Mouse (Mus musculus): ENCODE results near the gene Hs1bp3.

Gene Hs1bp3

DNA sequence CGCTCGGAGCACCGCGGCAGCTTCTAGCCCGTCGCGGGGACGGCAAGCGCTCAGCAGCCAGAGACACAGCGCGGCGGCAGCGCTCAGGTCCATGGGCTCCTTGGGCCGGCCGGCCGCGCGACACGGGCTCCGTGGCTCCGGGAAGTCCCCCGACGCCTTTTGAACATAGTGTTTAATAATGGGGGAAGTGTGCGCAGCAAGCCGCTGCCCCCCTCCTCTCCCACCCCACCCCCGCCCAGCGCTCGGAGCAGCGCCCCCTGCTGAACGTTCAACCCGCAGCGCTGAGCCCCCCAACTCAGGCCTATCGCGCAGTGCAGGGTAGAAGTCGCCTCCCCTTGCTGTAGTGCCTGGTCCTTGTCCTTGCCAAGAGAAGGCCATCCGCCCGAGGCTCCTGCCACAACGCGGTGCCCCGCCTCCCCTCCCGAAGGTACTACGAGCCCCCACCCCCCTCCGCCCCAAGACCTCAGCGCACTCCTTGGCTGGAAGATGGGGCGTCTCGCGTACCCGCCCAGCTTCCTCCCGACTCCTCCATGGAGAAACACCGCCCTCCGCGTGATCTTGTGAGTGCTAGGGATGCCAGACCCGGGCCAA, 11.3 kb upstream of the Hs1bp3 start, which contains the start of gene Gdf7:
Gene Gdf7, minus strand, starts transcription at position 114 of the 591 bp plus-strand sequence.
- no peak for DNase-seq (ENCODE audit: low read depth)

GRCm38 (mm10) chr12:8305258-8305657, 8.0 kb upstream of the Hs1bp3 start:
- no peak for DNase-seq (ENCODE audit: low read depth)

GRCm38 (mm10) chr12:8306432-8306831, 6.8 kb upstream of the Hs1bp3 start:
- DNase-seq (ENCODE audit: low read depth), result peak; percentile 50

GRCm38 (mm10) chr12:8306910-8307309, 6.3 kb upstream of the Hs1bp3 start:
- no peak for DNase-seq (ENCODE audit: low read depth)

GRCm38 (mm10) chr12:8310992-8311391, 2.2 kb upstream of the Hs1bp3 start:
- no peak for DNase-seq (ENCODE audit: low read depth)

GRCm38 (mm10) chr12:8312266-8312665, 966 bp upstream of the Hs1bp3 start:
- no peak for DNase-seq (ENCODE audit: low read depth)

DNA sequence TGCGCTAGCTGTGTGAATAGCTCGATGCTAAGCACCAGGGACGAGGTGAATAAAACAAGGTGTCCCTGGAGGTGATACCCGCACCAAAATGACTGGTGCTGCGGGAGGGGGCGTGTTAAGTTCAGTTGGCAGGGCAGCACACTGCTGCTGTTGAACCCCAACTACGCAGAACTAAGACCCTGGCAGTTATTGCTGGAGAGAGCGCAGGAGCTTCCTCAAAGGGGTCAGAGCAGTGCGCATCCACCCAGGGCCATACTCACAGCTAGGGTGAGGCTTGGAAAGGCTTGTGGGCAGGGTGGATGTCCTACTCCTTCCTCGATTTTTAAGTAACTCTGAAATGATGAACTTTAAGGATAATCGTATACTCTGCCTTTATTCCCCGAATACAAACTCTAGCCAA, 541 bp downstream of the Hs1bp3 start:
- no peak for DNase-seq (ENCODE audit: low read depth)

DNA sequence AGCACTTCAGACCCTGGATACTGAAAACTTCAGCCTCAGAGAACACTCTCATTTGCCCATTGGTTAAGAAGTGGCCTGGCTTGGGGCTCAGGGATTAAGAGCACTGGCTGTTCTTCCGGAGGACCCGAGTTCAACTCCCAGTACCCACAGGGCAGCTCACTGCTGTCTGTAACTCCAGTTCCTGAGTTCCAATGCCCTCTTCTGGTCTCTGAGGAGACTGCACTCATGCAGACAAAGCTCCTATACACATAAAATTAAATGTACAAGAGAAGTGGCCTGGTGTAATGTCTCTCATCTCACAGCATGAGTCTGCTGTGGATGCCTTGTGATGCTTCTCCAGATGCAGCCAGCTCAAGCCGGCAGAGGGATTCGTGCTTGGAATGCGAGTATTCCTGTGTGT, 3.3 kb downstream of the Hs1bp3 start:
- no peak for DNase-seq (ENCODE audit: low read depth)

DNA sequence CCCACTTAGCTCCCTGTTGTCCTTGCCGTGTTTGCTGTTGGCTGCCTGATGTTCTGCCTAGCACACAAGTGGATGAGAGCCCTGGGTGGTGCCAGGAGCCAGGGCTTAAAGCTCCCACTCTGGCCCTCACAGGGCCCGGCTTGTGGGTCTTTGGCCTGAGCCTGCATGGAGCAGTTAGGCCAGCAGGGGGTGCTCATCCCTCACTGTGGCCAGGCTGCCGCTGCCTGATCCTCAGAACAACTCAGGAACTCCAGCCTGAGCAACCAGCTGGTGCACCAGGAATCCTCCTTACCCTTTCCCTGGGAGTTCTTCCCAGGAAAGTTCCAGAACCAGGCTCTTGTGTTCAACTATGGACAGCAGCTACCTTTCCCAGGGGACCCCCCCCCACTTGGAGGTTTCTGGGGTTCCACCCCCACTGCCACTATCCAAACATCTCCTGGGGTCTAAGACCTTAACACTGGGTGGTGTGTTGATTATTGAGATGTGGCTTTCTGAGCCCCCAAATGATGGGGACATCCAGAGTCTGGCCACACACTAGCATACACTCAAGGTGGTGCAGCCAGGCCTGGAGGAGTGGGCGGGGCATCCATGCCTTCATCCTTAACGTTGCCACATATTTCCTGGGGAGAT, 7.0 kb downstream of the Hs1bp3 start:
- DNase-seq (ENCODE audit: low read depth), result peak; percentile 32

DNA sequence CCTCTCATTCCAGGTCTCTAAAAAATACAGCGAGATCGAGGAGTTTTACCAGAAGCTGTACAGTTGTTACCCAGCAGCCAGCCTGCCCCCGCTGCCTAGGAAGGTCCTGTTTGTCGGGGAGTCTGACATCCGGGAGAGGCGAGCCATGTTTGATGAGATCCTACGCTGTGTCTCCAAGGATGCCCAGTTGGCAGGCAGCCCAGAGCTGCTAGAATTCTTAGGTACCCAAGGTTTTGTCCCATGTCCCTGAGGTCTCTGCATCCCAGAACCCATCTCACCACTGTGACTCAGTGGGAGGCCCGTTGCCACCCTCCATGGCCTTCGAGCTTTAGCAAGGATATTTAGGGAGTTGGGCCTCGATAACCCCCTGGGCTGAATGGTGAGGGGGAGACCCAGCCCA, 8.3 kb downstream of the Hs1bp3 start:
- no peak for DNase-seq (ENCODE audit: low read depth)

GRCm38 (mm10) chr12:8324086-8324485, 10.9 kb downstream of the Hs1bp3 start:
- no peak for DNase-seq (ENCODE audit: low read depth)

DNA sequence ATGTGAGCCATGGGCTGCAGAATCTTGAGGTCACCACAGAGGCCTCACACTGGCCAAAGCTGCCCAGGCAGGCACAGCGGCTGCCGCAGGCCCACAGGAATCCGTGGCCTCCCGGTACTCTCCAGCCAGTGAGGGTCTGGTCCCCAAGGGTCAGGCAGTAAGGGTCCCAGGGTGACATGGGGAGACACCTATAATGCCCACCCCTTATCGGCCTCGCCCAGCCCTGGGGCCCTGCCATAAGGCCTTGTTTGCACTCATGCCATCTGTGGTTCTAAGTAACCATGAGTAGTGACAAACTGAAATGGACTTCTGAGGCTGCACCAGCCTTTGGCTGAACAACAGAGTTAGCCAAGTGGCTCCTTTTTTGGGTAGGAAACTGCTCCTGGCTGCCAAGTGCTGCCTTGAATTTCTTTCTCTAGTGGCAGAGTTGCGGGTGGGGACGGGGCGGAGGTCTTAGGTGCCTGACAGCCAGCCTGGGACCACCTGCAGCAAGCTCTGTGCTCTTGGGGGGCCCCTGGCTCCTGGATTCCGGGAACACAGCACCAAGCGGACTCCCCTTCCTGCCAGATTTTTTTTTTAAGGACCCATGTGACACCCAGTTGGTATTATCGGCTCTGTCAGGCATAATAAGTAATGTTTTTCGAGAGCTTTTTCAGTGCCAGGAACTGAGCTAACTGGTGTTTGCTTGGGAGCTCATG, 12.2 kb downstream of the Hs1bp3 start:
- no peak for DNase-seq (ENCODE audit: low read depth)

- no peak for DNase-seq (ENCODE audit: low read depth)
These were observed 12.8 kb downstream of the Hs1bp3 start for GRCm38 (mm10) chr12:8325943-8326522.

DNA sequence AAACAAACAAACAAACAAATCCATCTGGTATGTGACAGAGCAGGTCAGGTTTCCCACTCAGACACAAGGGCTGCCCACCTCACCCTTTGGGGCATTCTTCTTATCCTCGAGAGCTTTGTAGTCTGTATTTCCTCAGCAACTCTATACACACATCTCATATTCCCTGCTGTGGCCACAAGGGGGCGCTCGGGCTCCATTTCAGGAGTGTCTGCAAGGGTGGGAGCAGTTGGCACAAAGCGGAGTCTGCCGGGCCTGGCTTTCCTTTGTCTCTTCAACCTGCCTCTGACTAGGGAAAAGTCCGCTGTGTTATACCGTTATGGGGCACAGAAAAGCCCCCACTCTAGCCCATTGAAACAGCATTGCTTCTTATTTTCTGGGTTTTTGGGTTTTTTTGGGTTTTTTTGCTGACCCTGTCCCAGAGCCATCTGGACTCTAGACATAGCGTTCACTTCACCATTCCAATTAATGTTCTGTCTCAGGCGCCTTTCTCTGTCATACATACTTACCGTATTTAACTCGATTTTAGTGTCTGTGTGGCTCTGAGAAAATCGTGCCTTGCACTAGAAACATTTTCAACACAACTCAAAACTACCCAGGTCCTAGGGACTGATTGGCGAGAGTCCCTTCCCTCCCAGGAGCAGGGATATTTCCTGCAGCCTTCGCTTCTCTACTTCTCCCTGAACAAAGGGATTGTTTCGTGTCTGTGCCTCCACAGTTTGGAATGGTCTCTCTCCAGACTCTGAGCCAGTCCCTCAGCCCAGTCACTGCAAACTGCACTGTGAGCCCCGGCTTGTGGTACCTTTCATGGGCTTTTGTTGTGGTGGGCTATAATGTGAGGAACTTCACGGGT, 13.8 kb downstream of the Hs1bp3 start:
- peak; percentile 91 for DNase-seq (ENCODE audit: low read depth)

GRCm38 (mm10) chr12:8327675-8328053, 14.4 kb downstream of the Hs1bp3 start:
- DNase-seq (ENCODE audit: low read depth), result no peak

DNA sequence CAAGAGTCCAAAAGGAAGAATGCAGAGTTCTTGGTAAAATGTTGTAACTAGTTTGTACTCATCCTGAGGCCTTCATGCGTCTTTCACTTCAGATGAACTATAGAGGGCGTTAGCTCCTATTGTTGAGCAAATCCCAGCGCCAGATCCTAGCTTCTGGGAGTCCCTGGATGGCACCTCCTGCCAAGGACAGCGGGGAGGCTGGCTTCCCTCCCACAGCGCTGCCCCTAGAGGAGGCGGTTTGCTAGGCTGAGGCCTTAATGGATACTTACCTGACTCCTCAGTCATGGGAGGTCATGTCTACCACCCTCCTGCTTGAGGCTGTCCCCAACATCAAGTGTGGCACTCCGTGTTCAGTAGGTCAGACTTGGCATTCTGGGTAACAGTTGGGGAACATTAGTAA, 16.0 kb downstream of the Hs1bp3 start:
- no peak for DNase-seq (ENCODE audit: low read depth)

- no peak for DNase-seq (ENCODE audit: low read depth)
These were observed 18.4 kb downstream of the Hs1bp3 start for GRCm38 (mm10) chr12:8331489-8332173.

DNA sequence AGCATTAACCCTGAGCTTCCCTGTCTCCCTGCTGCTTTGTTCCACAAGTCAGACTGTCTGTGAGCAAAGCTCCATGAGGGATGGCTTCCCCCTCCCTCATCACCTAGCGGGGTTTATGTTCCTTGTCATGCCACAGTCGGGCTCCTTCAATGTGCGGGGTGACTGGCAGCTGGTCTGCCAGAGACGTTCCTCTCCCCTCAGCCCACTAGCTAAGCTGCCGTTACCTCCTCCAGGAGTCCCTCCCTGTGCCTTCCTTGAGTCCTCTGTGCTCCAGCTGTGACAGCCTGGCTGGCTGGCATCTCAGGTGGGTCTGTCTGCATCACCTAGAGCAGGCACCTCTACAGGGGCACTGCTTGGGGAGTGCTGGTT, 18.9 kb downstream of the Hs1bp3 start:
- no peak for DNase-seq (ENCODE audit: low read depth)

GRCm38 (mm10) chr12:8333617-8334016, 20.4 kb downstream of the Hs1bp3 start:
- no peak for DNase-seq (ENCODE audit: low read depth)

DNA sequence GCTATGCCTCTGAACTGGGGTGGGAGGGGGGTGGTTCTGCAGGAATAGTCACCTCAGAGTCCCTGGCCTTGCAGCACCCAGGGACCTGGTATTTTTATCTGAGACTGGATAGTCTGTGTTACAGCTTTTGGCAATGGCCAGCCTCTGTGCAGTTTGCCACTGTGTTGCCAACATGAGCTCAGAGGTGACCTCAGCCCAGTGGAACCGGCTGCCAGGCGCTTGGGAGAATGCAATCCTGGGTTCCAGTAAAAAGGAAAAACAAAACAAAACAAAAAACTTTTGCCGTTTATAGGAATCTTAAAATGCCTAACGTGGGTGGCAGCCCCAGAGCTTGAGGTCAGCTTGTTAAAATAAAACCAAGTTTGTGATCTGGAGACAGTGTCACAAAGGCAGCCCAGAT, 21.0 kb downstream of the Hs1bp3 start:
- no peak for DNase-seq (ENCODE audit: low read depth)

DNA sequence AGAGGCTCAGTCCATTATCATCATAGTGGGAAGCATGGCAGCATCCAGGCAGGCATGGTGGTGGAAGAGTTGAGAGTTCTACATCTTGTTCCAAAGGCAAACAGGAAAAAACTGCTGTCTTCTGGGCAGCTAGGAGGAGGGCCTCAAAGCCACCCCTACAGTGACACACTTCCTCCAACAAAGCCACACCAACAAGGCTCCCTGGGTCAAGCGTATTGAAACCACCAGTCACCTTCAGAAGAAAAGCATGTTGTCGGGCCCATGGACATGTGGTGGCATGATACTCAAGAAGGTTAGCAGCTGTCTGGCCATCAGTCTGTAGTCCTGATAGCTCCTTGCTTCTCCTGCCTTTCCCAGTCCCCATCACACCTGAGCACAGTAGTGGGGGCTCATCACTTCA, 22.3 kb downstream of the Hs1bp3 start:
- DNase-seq (ENCODE audit: low read depth), result no peak
